Mouse (Mus musculus): ENCODE data around the gene Kalrn. TPM values are rescaled to one million over a fixed set of nuclear protein-coding genes. Genes with fewer than 3 reads are reported as not detected.

Kalrn gene
- polyA plus RNA-seq, 1 experiment from 2014 or later, result 16.8 TPM

- no peak overlapping the region for H3K27ac ChIP-seq (ENCODE audit: low read depth, low read length)
- no peak overlapping the region for H3K4me3 ChIP-seq (ENCODE audit: low read depth, low read length)
- 81% methylated on average over 3 of the region's 3 CpGs for WGBS
- no peaks in the 10 kb centered on the region for H3K9me3 ChIP-seq (ENCODE audit: control insufficient read depth, low read length)
- DNase-seq (ENCODE audit: low spot score, missing footprints), result no peak
- no peaks in the 10 kb centered on the region for H3K36me3 ChIP-seq (ENCODE audit: control insufficient read depth, insufficient read depth, low read length)
- ATAC-seq (ENCODE audit: low FRiP score), result no peak
- H3K27me3 ChIP-seq (ENCODE audit: control insufficient read depth, insufficient read depth, low read length), result no peaks in the 10 kb centered on the region
- H3K4me1 ChIP-seq (ENCODE audit: control insufficient read depth, insufficient read depth, low read length), result 0 out of 2 replicates have a peak, but pooled peaks cover 2% of the 10 kb centered on the region
- no peak overlapping the region for H3K4me2 ChIP-seq
- no peak overlapping the region for H3K9ac ChIP-seq (ENCODE audit: low read length)
These were observed 48.1 kb downstream of the Kalrn start for GRCm38 (mm10) chr16:34525205-34525604.

DNA sequence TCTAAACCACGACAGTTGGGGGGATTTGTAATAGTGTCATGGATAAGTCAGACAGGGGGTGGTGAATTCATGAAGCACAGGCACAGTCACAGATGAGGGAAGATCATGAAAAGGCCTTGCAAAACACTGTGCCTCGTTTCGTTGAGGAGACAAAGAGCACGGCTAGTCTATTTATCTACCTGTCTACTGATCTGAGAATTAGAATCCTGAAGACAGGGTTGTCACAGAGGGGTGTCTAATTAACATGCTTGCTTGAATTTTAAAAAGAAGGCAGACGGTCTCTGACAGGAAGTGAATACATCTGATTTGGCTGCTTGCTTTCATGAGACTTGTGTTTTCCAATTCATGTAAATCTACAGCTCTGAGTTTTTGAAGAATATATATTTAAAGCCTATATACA is 52.3 kb downstream of the Kalrn start:
- WGBS, result 30% methylated on average over 5 of the region's 5 CpGs

DNA sequence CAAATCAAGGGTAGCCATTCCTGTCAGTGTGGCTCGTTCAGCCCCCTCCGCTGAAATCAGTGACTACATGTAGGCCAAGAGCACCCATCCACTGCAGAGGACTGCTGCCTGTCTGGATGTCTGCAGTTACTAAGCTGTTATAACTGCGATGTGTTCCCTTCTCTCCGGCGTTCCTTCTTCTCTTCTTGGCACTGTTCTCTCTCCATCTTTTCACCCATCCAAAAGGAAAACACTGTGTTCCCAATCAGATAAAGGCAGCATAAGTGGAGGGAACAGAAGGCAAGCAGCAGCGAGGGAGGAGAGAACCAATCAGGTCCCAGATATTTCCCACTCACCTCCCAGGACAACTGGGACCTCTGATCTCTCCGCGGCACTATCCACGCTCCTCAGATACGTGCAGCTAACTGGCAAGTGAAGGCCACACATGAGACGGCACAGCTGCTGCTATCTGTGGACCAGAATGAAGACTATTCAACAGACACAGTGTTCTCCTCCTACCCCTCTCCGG is 56.4 kb downstream of the Kalrn start:
- no peak for ATAC-seq (ENCODE audit: low FRiP score)
- 82% methylated on average over 12 of the region's 12 CpGs for WGBS
- no peak overlapping the region for H3K27ac ChIP-seq (ENCODE audit: low read depth, low read length)

More for the DNA sequence above, 52.3 kb downstream of the Kalrn start:
- H3K36me3 ChIP-seq (ENCODE audit: control insufficient read depth, insufficient read depth, low read length), result no peaks in the 10 kb centered on the region
- ATAC-seq (ENCODE audit: low FRiP score), result no peak
- H3K27ac ChIP-seq (ENCODE audit: low read depth, low read length), result no peak overlapping the region
- H3K9ac ChIP-seq (ENCODE audit: low read length), result no peak overlapping the region
- peaks cover 6% of the 10 kb centered on the region for H3K4me1 ChIP-seq (ENCODE audit: control insufficient read depth, insufficient read depth, low read length)
- DNase-seq (ENCODE audit: low spot score, missing footprints), result no peak
- H3K4me3 ChIP-seq (ENCODE audit: low read depth, low read length), result no peak overlapping the region
- H3K27me3 ChIP-seq (ENCODE audit: control insufficient read depth, insufficient read depth, low read length), result no peaks in the 10 kb centered on the region
- no peaks in the 10 kb centered on the region for H3K9me3 ChIP-seq (ENCODE audit: control insufficient read depth, low read length)
- no peak overlapping the region for H3K4me2 ChIP-seq

DNA sequence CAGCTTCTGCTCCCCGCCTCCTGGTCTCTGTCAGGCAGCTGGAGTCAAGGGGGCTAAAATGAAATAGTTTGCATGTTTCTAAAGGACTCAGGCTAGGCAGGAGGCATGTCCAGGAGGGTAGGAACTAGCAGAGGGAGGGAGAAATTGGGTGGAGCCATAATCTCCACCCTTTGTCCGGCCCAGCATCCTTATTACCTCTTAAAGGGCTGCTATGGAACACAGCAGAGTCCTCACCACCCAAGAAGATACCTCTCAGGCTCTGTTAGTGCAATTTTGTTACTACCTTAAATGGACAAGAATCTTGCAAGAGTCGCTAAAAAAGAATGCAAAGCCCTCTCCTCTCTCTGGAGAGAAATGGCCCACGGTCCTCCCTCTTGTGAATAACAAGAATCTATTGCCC is 57.8 kb downstream of the Kalrn start:
- Histone ChIP-seq H3K4me1 (ENCODE audit: control insufficient read depth, insufficient read depth, low read length) (peaks cover 9% of the 10 kb centered on the region), H3K4me2 (no peak overlapping the region), H3K9me3 (ENCODE audit: control insufficient read depth, low read length) (no peaks in the 10 kb centered on the region), H3K9ac (ENCODE audit: low read length) (no peak overlapping the region), H3K27me3 (ENCODE audit: control insufficient read depth, insufficient read depth, low read length) (no peaks in the 10 kb centered on the region), H3K27ac (ENCODE audit: low read depth, low read length) (no peak overlapping the region), H3K36me3 (ENCODE audit: control insufficient read depth, insufficient read depth, low read length) (no peaks in the 10 kb centered on the region), H3K4me3 (ENCODE audit: low read depth, low read length) (no peak overlapping the region)
- ATAC-seq (ENCODE audit: low FRiP score) (no peak), DNase-seq (ENCODE audit: low spot score, missing footprints) (no peak)
- WGBS, result 77% methylated on average over 4 of the region's 4 CpGs

More for the DNA sequence above, 56.4 kb downstream of the Kalrn start:
- Histone ChIP-seq H3K4me3 (ENCODE audit: low read depth, low read length) (no peak overlapping the region), H3K9me3 (ENCODE audit: control insufficient read depth, low read length) (no peaks in the 10 kb centered on the region), H3K4me1 (ENCODE audit: control insufficient read depth, insufficient read depth, low read length) (peaks cover 9% of the 10 kb centered on the region), H3K36me3 (ENCODE audit: control insufficient read depth, insufficient read depth, low read length) (no peaks in the 10 kb centered on the region), H3K9ac (ENCODE audit: low read length) (no peak overlapping the region), H3K4me2 (no peak overlapping the region), H3K27me3 (ENCODE audit: control insufficient read depth, insufficient read depth, low read length) (no peaks in the 10 kb centered on the region)
- no peak for DNase-seq (ENCODE audit: low spot score, missing footprints)

- DNase-seq (ENCODE audit: low spot score, missing footprints) (no peak), ATAC-seq (ENCODE audit: low FRiP score) (no peak)
- WGBS, result 72% methylated on average over 13 of the region's 13 CpGs
- Histone ChIP-seq H3K9ac (ENCODE audit: low read length) (no peak overlapping the region), H3K27ac (ENCODE audit: low read depth, low read length) (no peak overlapping the region), H3K4me3 (ENCODE audit: low read depth, low read length) (no peak overlapping the region), H3K36me3 (ENCODE audit: control insufficient read depth, insufficient read depth, low read length) (no peaks in the 10 kb centered on the region), H3K27me3 (ENCODE audit: control insufficient read depth, insufficient read depth, low read length) (no peaks in the 10 kb centered on the region), H3K4me2 (no peak overlapping the region), H3K9me3 (ENCODE audit: control insufficient read depth, low read length) (no peaks in the 10 kb centered on the region), H3K4me1 (ENCODE audit: control insufficient read depth, insufficient read depth, low read length) (peaks cover 9% of the 10 kb centered on the region)
These were observed 59.3 kb downstream of the Kalrn start for GRCm38 (mm10) chr16:34513956-34514593.

- Histone ChIP-seq H3K9ac (ENCODE audit: low read length) (no peak overlapping the region), H3K36me3 (ENCODE audit: control insufficient read depth, insufficient read depth, low read length) (no peaks in the 10 kb centered on the region), H3K4me2 (no peak overlapping the region), H3K4me1 (ENCODE audit: control insufficient read depth, insufficient read depth, low read length) (peaks cover 5% of the 10 kb centered on the region), H3K4me3 (ENCODE audit: low read depth, low read length) (no peak overlapping the region), H3K27ac (ENCODE audit: low read depth, low read length) (no peak overlapping the region), H3K9me3 (ENCODE audit: control insufficient read depth, low read length) (no peaks in the 10 kb centered on the region), H3K27me3 (ENCODE audit: control insufficient read depth, insufficient read depth, low read length) (no peaks in the 10 kb centered on the region)
- ATAC-seq (ENCODE audit: low FRiP score) (no peak), DNase-seq (ENCODE audit: low spot score, missing footprints) (no peak)
- 90% methylated on average over 4 of the region's 4 CpGs for WGBS
These were observed 61.0 kb downstream of the Kalrn start for GRCm38 (mm10) chr16:34512326-34512725.

- whole genome bisulfite sequencing, result 81% methylated on average over 1 of the region's 1 CpGs
- DNase-seq (ENCODE audit: low spot score, missing footprints) (no peak), ATAC-seq (ENCODE audit: low FRiP score) (no peak)
- H3K9me3 ChIP-seq (ENCODE audit: control insufficient read depth, low read length), result no peaks in the 10 kb centered on the region
- H3K4me3 ChIP-seq (ENCODE audit: low read depth, low read length), result no peak overlapping the region
- H3K36me3 ChIP-seq (ENCODE audit: control insufficient read depth, insufficient read depth, low read length), result no peaks in the 10 kb centered on the region
- no peak overlapping the region for H3K9ac ChIP-seq (ENCODE audit: low read length)
- no peak overlapping the region for H3K27ac ChIP-seq (ENCODE audit: low read depth, low read length)
- no peak overlapping the region for H3K4me2 ChIP-seq
- H3K27me3 ChIP-seq (ENCODE audit: control insufficient read depth, insufficient read depth, low read length), result no peaks in the 10 kb centered on the region
- no peaks in the 10 kb centered on the region; the same call in 1 of the 2 replicates for H3K4me1 ChIP-seq (ENCODE audit: control insufficient read depth, insufficient read depth, low read length)
These were observed 65.2 kb downstream of the Kalrn start for GRCm38 (mm10) chr16:34508125-34508524.

DNA sequence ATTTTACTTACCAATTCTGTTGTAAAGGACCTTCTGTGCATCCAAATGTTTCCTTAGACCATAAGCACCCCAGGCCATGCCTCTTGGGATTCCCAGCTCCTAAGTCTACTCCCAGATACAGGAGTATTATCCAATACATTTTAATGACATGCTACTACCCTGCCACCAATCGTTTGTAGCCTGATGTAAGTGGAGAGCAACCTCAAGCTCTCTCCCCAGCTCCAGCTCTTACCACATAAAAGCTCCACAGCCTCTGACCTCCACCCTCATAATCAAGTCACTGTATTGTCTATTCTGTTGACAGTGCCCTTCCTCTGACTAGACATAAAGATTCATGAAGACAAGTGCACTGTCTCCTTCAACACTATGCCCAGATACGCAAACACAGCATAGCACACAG is 67.3 kb downstream of the Kalrn start:
- no peak for ATAC-seq (ENCODE audit: low FRiP score)
- no peak overlapping the region for H3K27ac ChIP-seq (ENCODE audit: low read depth, low read length)
- DNase-seq (ENCODE audit: low spot score, missing footprints), result no peak
- no peak overlapping the region for H3K9ac ChIP-seq (ENCODE audit: low read length)
- no peak overlapping the region for H3K4me2 ChIP-seq
- no peaks in the 10 kb centered on the region; the same call in 1 of the 2 replicates for H3K4me1 ChIP-seq (ENCODE audit: control insufficient read depth, insufficient read depth, low read length)
- H3K4me3 ChIP-seq (ENCODE audit: low read depth, low read length), result no peak overlapping the region
- no peaks in the 10 kb centered on the region for H3K27me3 ChIP-seq (ENCODE audit: control insufficient read depth, insufficient read depth, low read length)
- WGBS, result 92% methylated on average over 2 of the region's 2 CpGs
- no peaks in the 10 kb centered on the region for H3K36me3 ChIP-seq (ENCODE audit: control insufficient read depth, insufficient read depth, low read length)
- no peaks in the 10 kb centered on the region for H3K9me3 ChIP-seq (ENCODE audit: control insufficient read depth, low read length)

DNA sequence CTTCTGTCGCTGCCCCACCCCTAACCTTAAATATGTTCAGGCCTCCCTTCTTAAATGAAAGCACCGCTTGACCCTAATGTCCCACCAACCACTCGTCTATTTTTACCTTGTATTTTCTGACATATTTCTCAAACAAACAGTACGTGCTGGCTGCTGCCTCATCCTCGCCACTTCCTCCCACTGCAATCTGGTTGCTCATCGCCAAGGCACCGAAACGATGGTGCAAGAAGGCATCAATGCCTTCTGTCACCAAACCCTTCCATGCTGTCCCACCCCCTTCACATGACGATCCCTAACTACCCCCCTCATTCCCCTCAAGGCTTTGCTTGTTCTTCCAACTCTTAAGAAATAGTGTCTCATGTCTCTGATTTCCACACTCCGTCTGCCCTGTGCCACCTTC is 69.1 kb downstream of the Kalrn start:
- Histone ChIP-seq H3K4me2 (no peak overlapping the region), H3K27me3 (ENCODE audit: control insufficient read depth, insufficient read depth, low read length) (no peaks in the 10 kb centered on the region), H3K4me3 (ENCODE audit: low read depth, low read length) (no peak overlapping the region), H3K9me3 (ENCODE audit: control insufficient read depth, low read length) (no peaks in the 10 kb centered on the region), H3K9ac (ENCODE audit: low read length) (no peak overlapping the region), H3K27ac (ENCODE audit: low read depth, low read length) (no peak overlapping the region), H3K36me3 (ENCODE audit: control insufficient read depth, insufficient read depth, low read length) (no peaks in the 10 kb centered on the region), H3K4me1 (ENCODE audit: control insufficient read depth, insufficient read depth, low read length) (no peaks in the 10 kb centered on the region)
- ATAC-seq (ENCODE audit: low FRiP score), result no peak
- DNase-seq (ENCODE audit: low spot score, missing footprints), result no peak
- 92% methylated on average over 10 of the region's 10 CpGs for WGBS

Data from midbrain, embryonic 11.5 days (tissue).